Mouse (Mus musculus) left cerebral cortex, postnatal 25 days (tissue): ENCODE results near the gene Mslnl. TPM values are rescaled to one million over a fixed set of nuclear protein-coding genes. Genes with fewer than 3 reads are reported as not detected.

Experiments used
- DNase-seq, 2 experiments: peaks; one replicate each; pipeline ENCODE4 v3.0.0; 2022; ENCODE audit warnings: low spot score in 2 of 2, mixed read lengths in 1 of 2
- intact Hi-C: fragments of 180-260 bp; cut with DNase I; formaldehyde crosslinking; loops from one replicate; pipeline ENCODE4 v1.15.1; 2025
- total RNA-seq, 2 experiments: library from RNA; stranded (reverse); gene quantifications; 2 replicates each; pipeline ENCODE4 v1.2.3; 2021

The Mslnl gene
- under 1 TPM in 1 of 2 experiments, not detected in 1; 0.25 TPM for total RNA-seq

DNA sequence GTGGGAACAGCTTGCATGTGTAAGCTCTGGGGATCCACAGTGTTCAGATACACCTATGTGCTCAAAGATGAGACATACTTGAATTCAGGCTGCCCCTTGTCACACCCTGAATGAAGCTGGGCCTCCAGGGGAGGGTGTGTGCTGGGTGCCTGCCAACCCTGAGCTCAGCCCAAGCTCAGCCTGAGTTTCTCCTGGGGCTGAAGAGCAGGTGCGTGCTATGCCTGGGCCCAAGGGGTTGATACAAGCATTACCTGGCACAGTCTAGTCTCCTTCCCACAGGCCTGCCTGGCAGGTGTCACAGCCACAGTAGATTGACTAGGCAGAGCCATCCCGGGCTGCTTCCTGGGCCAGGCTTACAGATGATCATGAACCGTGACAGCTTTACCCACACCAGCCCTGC lies at the start of gene Mslnl:
Gene Mslnl, plus strand, starts transcription at position 298 of the 400 bp plus-strand sequence.
- no peak for DNase-seq
- intact Hi-C loops, result no loop called here

DNA sequence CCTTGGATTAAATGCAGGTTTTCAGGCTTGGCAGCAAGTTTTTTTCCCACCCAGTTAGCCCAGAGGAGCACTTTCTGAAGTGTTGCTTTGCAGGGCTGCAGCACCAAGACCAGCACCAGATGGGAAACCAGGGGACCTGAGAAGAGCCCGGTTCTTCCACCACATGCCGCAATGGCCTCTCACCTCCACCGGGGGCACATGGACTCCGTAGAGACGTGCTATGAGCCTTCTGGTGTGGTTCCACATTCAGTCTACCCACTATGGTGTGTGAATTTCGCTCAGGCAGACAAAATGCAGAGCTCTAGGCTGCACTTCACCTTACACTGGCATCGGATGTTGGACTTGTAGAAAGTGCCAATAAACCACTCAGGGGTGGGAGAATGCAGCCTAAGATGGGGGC lies 49.5 kb upstream of the Mslnl start:
- intact Hi-C loops, result no loop called here
- DNase-seq, result no peak

DNA sequence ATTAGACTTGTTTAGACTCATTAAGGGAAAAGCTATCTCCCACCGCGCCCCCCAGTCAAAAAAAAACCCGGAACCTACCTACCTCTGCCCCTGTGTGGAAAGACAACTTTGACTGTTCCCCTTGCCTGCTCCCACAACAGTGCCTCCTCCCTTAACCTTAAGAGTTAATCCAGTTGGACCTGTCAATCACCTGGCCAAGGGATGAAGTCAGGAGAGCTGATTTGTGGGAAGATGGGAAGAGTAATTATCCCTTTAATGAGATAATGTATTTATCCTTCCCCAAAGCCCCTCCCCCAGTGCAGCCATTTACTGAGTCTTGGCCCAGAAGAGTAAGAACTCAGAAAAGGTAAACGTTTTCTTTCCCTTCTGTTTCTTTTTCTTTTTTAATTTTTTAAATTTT lies 46.9 kb upstream of the Mslnl start:
- DNase-seq, result no peak
- intact Hi-C loops, result no loop called here

DNA sequence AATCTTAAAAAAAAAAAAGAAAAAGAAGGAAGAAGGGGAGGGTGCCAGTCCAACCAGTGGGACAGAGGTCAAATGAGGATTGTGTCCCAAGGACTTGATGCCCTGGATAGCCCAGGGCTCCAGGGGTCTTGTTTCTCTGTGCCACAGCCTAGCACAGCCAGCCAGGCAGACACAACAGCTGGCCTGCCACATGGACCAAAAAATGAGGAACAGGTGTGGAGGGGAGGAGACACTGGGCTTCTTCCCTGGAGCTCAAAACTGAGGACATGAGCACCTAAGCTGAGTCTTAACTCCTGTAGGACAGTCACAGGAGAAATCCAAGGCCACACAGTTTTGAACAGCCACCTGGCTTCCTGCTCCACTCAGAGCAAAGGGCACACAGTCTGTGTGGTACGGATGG lies 39.6 kb upstream of the Mslnl start:
- intact Hi-C loops, result loop anchor here (5.0 kb wide), 1 partner anchor 299 kb away; no protein-coding TSS in a partner anchor
- no peak for DNase-seq

DNA sequence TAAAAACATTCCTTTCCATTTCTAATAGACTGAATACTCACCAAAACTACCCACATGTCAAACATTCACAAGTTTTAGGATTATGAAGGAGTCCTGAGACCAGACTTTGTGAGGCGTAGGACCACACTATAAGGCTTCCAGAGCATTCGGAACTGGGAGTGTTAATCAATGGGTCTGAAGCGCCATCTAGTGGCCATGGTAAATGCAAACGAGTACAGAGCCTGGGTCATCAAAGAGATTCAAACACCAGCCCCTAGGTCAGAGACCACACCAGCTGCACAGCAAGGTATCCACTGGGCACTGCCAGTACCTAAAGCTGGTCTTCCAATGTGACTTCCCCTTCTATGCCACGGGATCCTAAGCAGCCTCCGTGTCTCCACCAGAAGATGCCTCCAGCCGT lies 37.4 kb upstream of the Mslnl start:
- DNase-seq, result peak; percentile 84 to 89
- intact Hi-C loops, result loop anchor here (1.0 to 5.0 kb wide), 3 partner anchors 131 to 301 kb away; no protein-coding TSS in a partner anchor

DNA sequence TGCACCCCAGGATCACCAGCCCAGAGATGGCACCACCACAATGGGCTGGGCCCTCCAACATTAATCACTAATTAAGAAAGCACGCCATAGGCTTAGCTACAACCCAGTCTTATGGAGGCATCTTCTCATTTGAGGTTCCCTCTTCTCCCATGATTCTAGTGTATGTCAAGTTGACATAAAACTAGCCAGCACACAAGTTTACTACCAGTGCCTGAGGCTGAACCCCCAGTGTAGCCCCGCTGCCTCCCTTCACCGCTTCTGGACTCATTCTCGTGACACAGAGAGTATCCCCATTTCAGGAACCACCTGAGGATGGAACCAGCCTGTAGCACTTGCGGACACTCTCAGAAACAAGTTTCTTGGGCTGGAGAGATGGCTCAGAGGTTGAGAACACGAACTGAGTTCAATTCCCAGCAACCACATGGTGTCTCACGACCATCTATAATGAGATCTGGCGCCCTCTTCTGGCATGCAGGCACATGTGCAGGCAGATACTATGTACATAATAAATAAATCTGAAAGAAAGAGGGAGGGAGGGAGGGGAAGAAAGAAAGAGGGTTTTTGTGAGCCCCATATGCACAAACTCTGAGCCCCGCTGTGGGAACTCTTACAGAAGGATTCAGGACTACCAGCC lies 34.9 kb upstream of the Mslnl start:
- no peak for DNase-seq
- intact Hi-C loops, result loop anchor here (10.0 kb wide), 1 partner anchor 386 kb away; the partner anchor contains the start of gene Prss29

DNA sequence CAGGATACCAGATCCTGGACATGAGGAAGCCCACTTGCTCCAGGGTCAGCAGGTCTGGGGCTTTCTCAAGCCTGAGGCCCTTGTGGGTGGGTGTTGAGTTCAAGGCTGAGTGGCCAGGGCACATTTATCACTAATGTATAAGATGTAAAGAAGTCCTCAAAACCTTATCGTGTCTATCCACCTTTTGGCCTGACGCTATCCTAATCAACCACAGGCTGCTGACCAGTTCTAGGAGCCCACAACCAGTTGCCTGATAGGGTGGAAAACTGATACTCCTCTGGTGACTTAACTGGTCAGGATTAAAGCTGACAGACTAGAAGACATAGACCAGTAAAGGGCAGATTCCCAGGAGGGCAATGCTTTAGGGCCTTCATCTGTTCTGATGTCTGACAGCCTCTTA lies 25.8 kb upstream of the Mslnl start:
- intact Hi-C loops, result loop anchor here (10.0 kb wide), 1 partner anchor 395 kb away; the partner anchor contains the start of gene Prss29
- no peak for DNase-seq

DNA sequence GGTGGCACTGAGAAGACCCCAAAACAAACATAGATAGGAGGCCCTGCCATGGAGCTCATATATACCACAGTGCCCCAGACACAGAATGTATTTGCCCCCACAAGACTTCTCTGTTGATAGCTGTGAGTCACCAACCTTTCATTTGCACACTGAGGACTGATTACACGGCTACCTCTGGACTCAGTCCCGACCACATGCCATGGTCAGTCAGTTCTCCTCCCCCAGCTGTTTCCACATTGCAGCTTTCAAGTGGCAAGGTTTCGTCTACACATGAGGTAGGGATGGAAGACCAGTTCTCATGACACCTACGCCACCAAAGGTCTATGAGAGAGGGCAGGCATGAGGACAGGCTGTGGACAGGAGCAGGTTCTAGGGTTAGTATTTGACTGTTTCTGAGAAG lies 24.7 kb upstream of the Mslnl start:
- no peak for DNase-seq
- intact Hi-C loops, result no loop called here

DNA sequence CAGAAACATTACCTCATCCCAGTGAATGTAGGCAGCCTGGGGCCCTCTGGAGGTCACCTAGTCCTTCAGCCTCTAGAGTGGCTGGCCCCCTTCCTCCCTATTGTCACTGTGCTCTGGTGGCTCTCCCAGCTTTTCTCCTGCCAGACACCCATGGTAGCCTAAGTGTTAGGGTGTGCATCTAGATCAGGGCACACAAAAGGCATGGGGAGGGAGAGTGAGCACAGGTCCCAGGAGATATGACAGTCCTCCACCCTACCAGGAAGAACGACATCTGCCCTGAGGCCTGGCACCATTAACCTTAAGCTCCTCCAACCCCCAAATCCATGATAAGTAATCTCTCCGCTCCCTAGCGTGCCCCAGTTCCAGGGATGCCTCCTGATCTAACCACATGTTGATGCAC lies 20.2 kb upstream of the Mslnl start:
- no peak for DNase-seq
- intact Hi-C loops, result no loop called here

DNA sequence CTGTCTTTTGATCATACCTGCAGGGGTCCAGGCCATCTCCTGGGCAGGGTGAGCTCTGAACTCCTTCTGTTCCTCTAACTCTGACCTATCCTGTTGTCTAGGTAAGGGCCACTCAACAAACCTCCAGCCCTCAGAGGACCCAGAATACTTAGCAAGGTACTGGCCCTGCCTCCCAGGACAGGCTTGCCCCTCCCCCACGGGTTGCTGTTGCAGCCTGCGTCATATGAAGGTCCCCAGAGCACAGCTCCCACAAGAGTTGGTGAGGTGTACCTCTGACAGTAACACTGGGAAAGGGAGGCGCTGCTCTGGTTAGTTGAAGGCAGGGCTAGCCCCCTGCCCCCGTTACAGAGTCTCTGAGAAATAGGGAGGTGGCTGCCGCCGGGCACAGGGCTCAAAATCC lies 19.7 kb upstream of the Mslnl start:
- intact Hi-C loops, result no loop called here
- no peak for DNase-seq

DNA sequence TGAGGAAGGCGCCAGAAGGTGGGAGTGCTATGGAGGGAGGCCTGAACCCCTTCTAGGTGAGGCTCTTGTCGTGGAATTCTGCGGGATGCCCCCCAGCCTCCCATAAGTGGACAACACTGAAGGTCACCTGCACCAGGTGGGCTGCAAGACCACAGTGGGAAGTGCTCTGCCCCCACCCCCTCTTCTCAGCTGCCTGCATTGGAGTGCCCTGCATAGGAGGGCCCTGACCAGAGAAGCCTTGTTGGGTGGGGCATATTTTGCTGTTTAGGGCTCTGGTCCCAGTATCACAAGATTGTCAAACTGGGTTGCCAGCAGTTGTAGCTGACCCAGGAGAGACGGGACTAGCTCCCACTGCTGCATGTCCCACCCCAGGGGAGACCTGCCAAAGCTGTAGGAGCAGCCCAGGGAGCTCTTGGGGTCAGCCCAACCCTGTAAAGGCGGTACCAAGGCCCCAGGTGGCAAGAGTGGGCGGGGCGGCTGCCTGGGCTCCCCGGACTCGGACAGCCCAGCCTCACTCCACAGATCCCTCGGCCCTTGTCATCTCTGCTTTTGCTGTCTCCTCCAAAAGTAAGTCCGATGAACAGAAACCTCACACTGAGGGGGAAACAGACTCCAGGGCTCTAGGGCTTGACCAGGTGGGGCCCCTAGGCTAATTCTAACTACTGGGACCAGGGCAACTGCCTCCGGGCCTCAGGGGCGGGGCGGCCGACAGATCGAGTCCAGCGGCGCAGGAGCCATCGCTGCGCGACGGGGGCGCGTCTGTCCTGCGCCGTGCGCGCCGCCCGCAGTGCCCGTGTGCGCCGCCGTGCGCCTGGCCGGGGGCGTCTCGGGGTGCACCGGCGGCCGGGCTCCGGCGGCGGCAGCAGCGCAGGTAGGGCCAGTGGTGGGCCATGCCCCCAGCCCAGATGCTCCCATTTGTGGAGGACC lies 18.9 kb upstream of the Mslnl start, which contains the start of gene Gng13:
Gene Gng13, plus strand, starts transcription at position 461 of the 927 bp plus-strand sequence.
- peak; percentile 47 to 59 for DNase-seq
- intact Hi-C loops, result no loop called here

DNA sequence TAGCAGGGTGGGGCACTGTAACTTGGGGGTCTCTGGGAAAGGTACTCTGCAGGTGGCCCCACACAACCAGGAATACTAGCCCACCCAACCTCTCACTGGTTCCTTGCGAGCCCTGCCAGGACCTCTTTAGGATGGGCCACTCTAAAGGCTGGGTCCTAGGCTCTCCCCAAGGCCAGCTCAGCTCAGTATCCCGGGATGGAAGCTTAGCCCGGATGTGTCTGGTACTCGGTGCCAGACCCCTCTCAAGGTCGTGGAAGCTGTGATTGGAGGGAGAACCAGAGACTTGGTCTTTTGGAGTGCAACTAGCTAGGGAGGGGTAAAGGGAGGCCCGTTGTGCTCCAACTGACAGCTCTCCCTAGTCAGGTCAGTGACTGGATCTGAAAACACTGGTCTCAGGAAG lies 18.2 kb upstream of the Mslnl start:
- DNase-seq, result no peak
- intact Hi-C loops, result no loop called here

DNA sequence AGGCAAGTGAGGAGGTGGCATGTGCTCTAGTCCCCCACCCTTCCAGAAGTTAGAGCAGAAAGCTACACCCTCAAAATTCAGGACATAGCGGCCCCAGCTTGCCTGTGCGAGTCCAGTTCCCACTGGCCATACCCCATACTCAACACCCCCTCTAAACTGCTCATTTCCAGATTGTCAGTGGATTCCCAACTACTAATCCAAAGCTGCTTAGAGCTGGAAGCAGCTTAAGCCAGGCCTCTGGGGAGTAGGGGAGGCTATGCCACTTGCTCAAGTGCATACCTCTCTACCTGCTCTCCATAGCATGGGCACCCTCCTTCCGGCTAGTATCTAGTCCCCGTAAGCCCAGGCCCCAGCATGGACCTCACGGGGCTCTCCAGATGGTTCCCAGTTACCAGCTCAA lies 14.4 kb upstream of the Mslnl start:
- no peak for DNase-seq
- intact Hi-C loops, result no loop called here

DNA sequence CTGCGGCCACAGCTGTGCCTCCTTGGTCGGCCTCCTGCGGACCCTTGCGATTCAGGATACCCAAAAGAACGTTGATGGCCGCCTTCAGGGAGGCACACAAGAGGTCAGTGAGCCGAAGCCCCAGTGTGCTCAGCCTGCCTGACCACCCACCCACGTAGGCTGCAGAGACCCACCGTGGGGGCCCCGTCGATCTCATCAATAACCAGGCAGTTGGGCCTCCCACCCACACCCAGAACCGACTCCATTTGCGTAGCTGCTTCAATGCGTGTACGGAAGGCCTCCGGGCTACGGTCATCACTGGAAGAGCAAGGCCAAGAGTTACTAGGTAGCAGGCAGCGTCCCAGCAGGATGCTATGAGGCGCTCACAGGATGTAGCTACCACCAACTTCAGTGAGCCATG lies 12.4 kb upstream of the Mslnl start:
- no peak for DNase-seq
- intact Hi-C loops, result no loop called here

DNA sequence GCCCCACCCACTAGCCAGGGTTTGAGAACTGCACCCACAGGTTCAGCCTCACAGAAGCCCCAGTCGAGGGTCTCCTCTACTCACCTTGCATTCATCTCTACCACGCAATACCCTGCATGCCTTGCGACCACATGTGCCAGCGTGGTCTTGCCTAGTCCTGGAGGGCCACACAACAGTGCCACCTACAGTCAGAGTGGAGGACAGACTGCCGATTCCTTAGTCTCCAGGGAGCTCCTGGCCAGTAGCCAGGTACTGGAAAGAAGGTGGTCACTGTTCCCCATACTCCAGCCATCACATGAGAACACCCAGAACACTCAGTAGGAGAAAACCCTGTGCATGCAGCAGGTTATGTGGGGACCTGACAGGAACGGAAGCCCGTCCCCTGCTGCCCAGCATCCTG lies 11.9 kb upstream of the Mslnl start:
- intact Hi-C loops, result no loop called here
- no peak for DNase-seq

DNA sequence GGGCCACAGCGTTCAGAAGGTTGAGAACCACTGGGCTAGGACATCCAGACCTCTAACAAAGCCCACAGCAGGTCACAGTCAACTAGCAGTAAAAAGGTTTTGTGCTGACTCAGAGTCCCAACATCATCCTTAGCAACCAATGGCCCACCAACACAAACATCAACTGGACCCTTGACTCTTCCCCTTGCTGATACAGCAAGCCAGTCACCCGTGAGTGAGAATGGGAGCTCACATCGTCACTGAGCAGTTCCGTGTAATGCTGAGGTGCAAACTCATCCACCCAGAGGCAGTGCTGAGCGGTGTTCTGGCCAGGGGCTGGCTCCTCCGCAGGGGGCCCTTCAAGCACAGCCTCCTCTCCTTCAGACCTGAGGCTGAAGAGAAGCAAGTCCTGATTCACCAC lies 10.6 kb upstream of the Mslnl start:
- no peak for DNase-seq
- intact Hi-C loops, result no loop called here

DNA sequence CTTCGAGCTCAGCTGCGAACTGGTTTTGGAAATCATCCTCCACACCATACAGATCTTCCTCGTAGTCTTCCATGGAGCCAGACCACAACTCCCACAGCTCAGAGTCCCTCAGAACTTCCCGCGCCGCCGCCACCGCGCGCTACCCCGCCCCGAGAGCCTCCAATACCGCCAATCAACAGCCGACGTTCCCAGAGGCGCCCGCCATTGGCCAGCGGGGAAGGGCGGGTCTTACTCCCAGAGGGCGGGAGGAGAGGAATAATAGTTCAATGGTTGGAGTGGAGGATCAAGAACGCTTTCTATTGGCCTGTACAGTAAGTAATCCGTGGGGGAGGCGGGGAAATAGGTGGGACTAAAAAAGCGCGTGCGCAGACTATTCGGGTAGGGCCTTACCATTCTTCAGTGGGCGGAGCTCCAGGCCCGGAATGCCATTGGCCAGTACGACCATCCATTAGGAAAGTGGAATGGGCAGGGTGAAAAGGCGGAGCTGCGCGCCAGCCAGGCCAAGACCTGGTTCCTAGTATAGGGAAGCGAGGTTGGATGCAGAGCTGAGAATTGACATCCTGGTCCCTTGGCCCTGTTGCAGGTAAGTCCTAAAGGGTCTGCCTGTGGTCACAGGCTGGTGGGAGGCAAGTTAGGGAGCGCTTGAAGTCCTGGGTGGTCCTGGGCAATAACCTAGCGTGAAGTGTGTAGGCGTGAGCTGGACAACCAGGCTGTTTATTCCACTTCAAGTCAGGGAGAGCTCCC lies 8.4 kb upstream of the Mslnl start, which contains the start of the genes Chtf18 and Rpusd1:
Gene Chtf18, minus strand, starts transcription at position 155 of the 744 bp plus-strand sequence.
Gene Rpusd1, plus strand, starts transcription at position 406 of the 744 bp plus-strand sequence.
- intact Hi-C loops, result no loop called here
- DNase-seq, result peak; percentile 99 to 100

DNA sequence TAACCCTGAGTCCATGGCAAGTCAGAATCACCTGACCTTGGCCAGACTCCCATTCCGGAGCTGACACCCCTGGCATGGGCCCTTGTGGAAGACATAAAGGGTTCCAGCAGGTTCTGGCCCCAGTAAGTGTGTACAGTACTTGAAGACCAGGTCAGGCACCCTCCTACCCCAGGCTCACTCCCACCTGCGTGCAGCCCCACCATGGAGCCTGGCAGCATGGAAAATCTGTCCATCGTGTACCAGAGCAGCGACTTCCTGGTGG lies 7.9 kb upstream of the Mslnl start:
- DNase-seq, result peak in 1 of 2 experiments; percentile 11
- intact Hi-C loops, result no loop called here

DNA sequence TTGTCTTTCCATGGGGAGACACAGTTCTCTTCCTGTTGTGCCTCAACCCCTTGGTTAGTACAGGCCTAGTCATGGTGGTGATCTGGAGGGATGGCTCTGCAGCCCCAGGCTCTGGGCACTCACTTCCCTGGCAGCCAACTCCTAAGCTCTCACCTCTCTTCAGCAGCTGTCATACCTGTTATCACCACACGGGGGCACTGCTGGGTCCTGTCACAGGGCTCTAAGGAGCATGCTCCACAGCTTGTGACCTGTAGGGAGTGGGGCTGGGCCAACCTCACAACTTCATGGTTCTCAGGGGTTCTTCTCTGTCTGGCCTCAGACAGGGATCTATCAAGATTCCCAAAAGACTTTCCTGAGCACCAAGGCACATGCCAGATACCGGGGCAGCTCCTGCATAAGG lies 3.8 kb upstream of the Mslnl start:
- peak; percentile 86 to 89 for DNase-seq

DNA sequence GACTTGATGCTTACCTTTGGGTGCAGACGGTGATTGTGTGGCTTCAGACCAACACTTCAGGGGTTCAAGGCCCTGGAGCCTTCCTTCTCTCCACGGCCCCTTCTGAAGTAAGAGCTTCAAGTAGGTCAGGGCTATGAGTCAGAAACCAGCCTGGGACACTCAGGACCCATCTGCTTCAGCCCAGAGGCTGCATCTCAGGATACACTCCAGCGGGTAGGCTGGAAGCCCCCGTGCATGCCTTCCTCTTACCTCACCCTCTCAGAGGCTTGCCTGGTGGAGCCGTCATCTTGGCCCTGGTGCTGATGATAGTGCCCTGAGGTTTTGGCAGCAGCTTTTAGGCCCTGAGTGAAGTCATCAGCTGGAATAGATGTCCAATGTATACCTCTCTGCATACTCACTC lies 596 bp upstream of the Mslnl start:
- no peak for DNase-seq
- intact Hi-C loops, result no loop called here

More for the DNA sequence above, 3.8 kb upstream of the Mslnl start:
- intact Hi-C loops, result loop anchor here (1.0 to 5.0 kb wide), 2 partner anchors 40 to 69 kb away; partner anchors contain the start of gene Narfl
